Mouse (Mus musculus) inflammation-experienced regulatory T-cells, adult 6 months (primary cell): ENCODE results near the gene Fam131b. TPM values are rescaled to one million over a fixed set of nuclear protein-coding genes. Genes with fewer than 3 reads are reported as not detected.
A peak's percentile ranks its signal among the peaks of the same experiment; 100 is the strongest.

Experiments
- ATAC-seq: one replicate; pipeline ENCODE4 v1.8.0; 2017
- polyA plus RNA-seq, 3 experiments: library from polyadenylated mRNA; unstranded; fragments of 100-300 nt; shearing (Covaris generic); gene quantifications; one replicate each; pipeline ENCODE4 v1.2.1; 2017

Gene Fam131b
- polyA plus RNA-seq, result not detected

GRCm38 (mm10) chr6:42324482-42325267 is at the start of gene Fam131b:
Gene Fam131b, minus strand, starts transcription at chr6:42324643.
- peak; percentile 60 for ATAC-seq

GRCm38 (mm10) chr6:42373669-42374430 is 49.4 kb upstream of the Fam131b start:
- ATAC-seq, result no peak

GRCm38 (mm10) chr6:42372816-42373547 is 48.5 kb upstream of the Fam131b start, which contains the start of gene Epha1:
Gene Epha1, minus strand, starts transcription at chr6:42373268.
- peak; percentile 66 for ATAC-seq

GRCm38 (mm10) chr6:42372421-42372815 is 48.0 kb upstream of the Fam131b start:
- ATAC-seq, result no peak

- no peak for ATAC-seq
Observed at GRCm38 (mm10) chr6:42372001-42372400, 47.6 kb upstream of the Fam131b start.

GRCm38 (mm10) chr6:42370630-42371363 is 46.4 kb upstream of the Fam131b start:
- ATAC-seq, result no peak

- no peak for ATAC-seq
Observed at GRCm38 (mm10) chr6:42369870-42370269, 45.4 kb upstream of the Fam131b start.

GRCm38 (mm10) chr6:42365215-42365614 is 40.8 kb upstream of the Fam131b start:
- no peak for ATAC-seq

GRCm38 (mm10) chr6:42364607-42365006 is 40.2 kb upstream of the Fam131b start:
- ATAC-seq, result no peak

GRCm38 (mm10) chr6:42364066-42364465 is 39.6 kb upstream of the Fam131b start:
- no peak for ATAC-seq

GRCm38 (mm10) chr6:42362974-42363373 is 38.5 kb upstream of the Fam131b start:
- ATAC-seq, result no peak

- ATAC-seq, result no peak
Observed at GRCm38 (mm10) chr6:42362497-42362896, 38.1 kb upstream of the Fam131b start.

GRCm38 (mm10) chr6:42362074-42362473 is 37.6 kb upstream of the Fam131b start:
- ATAC-seq, result no peak

GRCm38 (mm10) chr6:42361041-42361895 is 36.8 kb upstream of the Fam131b start:
- ATAC-seq, result no peak

GRCm38 (mm10) chr6:42360231-42360840 is 35.9 kb upstream of the Fam131b start:
- ATAC-seq, result no peak

- no peak for ATAC-seq
Observed at GRCm38 (mm10) chr6:42359364-42360147, 35.1 kb upstream of the Fam131b start.

- no peak for ATAC-seq
Observed at GRCm38 (mm10) chr6:42358901-42359300, 34.5 kb upstream of the Fam131b start.

GRCm38 (mm10) chr6:42357901-42358300 is 33.5 kb upstream of the Fam131b start:
- ATAC-seq, result no peak

GRCm38 (mm10) chr6:42356913-42357312 is 32.5 kb upstream of the Fam131b start:
- ATAC-seq, result no peak
